Mouse (Mus musculus) mouse trophoblast stem cell (cell line): ENCODE measurements around the gene Med29.

Experiments
- in situ Hi-C, 2 experiments: fragments of 300-500 bp; cut with MseI, MboI; formaldehyde crosslinking; loops; 2 replicates in 1 of 2; 3 replicates in 1 of 2; pipeline ENCODE4 v1.15.1; 2025

Med29 gene

DNA sequence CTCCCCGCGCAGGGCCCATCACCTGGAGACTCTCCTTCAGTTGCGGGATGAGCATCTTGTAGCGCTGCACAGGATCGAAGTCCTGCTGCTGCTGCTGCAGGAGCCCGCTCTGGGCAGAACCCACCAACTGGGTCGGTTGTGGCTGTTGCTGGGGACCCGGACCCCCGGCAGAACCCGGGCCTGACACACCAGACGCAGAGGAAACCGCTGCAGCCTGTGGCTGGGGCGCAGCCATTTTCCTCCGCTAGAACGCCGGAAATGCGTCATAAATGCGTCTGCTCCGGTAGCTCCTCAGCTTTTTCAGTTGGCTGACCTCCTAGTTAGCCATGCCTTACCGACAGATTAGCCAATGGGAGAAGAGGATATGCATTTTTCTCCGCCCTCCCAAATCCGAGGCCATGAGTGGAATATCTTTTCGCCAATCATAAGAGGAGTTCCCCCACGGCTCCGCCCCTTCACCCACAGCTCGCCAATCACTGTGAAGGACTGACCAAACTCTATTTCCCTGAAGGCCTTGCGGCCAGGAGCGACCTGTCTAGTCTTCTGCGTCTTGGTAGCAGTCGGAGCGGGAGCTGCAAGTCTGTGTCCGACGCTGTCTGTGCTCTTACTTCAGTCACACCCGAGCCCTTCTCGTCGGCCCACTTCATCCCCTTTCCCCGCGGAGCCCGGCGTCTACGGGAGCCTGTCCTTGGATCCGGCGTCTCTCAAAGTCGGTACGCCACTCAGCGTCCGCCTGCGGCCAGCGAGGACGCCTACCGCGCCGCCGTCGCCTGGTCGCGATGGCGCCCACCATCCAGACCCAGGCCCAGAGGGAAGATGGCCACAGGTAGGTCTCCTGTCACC, at the start of gene Med29, which contains the start of gene Paf1:
TSS of gene Med29 (minus strand) at position 280 of the 843 bp plus-strand sequence.
TSS of gene Paf1 (plus strand) at position 523 of the 843 bp plus-strand sequence.
- in situ Hi-C loops, result no loop called here

DNA sequence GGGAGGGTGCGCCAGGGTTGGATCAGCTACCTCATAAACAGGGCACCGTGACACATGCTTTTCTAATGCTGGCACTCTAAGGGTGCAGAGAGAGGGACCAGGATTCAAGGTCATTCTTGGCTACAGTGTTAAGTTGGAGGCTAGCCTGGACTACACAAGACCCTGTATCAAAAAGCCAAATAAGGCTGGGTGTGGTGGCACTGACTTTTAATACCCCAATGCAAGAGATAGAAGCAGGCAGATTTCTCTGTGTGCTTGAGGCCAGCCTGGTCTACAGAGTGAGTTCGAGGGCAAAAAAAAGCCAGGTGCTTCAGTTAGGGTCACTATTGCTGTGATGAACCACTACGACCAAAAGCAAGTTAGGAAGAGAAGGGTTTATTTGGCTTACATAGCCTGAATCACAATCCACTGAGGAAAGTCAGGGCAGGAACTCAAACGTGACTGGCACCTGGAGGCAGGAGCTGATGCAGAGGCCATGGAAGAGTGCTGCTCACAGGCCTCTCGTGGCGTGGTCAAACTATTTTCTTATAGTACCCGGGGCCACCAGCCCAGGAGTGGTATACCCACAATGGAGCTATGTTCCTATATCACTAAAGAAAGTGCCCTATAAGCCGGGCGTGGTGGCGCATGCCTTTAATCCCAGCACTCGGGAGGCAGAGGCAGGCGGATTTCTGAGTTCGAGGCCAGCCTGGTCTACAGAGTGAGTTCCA, 49.4 kb upstream of the Med29 start:
- in situ Hi-C loops, result no loop called here

GRCm38 (mm10) chr7:28440739-28441138, 48.2 kb upstream of the Med29 start:
- in situ Hi-C loops, result no loop called here

GRCm38 (mm10) chr7:28438771-28439170, 46.3 kb upstream of the Med29 start:
- in situ Hi-C loops, result no loop called here

DNA sequence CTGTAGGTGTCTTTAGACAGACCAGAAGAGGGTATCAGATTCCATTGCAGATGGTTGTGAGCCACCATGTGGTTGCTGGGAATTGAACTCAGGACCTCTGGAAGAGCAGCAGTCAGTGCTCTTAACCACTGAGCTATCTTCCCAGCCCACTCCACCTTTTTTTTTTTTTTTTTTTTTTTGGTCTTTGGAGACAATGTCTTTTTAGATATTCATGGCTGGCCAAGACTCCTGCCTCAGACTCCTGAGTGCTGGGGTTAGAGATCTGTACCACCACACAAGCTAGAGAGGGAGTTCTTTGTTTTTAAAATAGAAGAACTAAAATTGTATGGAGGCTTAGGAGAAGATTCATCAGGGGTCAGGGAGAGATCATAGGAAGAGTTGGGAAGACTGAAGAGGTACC, 45.5 kb upstream of the Med29 start:
- in situ Hi-C loops, result no loop called here

DNA sequence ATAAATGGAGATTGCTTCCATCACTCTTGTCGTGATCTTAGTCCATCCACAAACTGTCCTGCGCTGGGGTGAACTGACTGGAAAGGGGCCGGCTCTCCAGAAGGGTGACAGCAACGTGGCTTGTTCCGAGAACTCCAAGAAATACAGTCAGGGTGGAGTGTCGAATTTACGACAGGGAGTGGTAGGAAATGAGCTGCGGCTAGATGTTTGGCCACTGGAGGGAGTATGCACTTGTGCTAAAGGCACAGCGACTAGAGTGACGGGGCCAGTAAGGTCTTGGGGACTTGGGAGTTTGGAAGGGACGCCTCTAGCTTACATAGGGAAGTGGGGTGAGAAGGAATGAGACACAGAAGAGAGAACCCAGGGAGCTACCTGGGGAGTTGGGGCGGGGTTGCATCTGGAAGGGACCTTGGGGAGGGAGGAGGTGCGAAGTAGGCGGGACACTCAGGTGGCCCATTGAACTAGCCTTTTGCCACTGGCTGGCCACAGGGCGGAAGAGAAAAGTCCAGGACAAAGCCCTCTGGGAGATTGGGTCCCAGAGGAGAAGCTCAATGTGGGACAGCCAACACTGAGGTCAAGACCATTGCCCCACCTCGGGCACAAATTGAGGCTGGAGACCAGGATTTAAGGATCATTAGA, 44.5 kb upstream of the Med29 start, which contains the start of gene Gmfg:
TSS of gene Gmfg (plus strand) at position 516 of the 639 bp plus-strand sequence.
- in situ Hi-C loops, result no loop called here

DNA sequence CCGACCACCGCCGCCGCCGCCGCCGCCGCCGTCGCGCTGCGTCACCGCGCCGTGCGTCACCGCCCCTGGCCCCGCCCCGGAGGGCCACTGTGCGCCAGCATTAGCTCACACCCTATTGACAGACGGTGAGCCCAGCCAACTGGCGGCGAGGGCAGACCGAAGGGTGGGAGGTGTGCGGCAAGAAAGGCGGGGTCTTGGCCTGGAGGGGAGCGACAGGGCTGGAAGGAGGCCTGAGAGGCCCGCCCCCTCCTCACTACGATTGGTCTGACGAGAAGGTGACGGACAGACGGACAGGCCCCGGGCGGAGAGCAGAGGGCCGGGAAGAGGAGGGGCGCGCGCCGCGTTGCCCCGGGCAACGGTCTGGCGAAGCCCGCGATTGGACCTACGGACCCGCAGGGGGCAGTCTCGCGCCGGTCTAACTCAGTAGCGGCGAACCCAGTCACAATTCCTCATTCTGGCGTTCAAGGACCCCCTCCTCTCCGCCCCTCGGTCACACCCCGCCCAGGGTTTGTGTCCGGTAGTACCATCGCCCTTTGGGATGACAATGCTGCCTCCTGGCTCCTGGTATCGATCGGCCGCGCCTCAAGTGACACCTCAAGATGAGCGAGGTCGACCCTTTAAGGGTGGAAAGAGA, 43.9 kb upstream of the Med29 start:
- in situ Hi-C loops, result no loop called here

DNA sequence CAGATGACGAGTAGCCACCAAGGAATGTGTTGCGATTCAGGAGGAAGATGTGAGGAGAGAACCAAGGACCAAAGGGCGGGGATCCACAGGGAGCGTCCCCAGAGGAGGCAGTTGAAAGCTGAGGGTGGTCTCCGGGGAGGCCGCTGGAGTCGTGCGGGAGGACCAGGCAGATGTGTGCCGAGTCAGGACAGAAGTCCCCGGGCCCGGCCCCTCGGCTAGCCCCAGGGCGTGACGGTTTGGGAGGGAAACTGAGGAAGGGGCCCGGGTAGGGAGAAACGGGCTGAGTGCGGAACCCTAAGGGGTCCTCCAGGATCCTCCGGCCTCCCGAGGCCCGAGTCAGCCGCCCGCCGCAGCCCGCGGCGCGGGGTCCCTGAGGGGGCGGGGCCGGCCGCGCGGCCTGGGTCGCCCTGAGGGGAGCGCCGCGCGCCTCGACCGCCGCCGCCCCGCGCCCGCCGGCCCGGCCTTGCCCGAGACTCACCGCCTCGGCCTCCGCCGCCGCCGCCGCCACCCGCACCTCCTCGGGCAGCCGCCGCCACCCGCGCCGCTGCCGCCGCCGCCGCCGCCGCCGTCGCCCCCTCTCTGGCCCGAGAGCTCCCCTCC, 43.3 kb upstream of the Med29 start:
- in situ Hi-C loops, result no loop called here

GRCm38 (mm10) chr7:28432252-28432651, 39.7 kb upstream of the Med29 start:
- in situ Hi-C loops, result no loop called here

DNA sequence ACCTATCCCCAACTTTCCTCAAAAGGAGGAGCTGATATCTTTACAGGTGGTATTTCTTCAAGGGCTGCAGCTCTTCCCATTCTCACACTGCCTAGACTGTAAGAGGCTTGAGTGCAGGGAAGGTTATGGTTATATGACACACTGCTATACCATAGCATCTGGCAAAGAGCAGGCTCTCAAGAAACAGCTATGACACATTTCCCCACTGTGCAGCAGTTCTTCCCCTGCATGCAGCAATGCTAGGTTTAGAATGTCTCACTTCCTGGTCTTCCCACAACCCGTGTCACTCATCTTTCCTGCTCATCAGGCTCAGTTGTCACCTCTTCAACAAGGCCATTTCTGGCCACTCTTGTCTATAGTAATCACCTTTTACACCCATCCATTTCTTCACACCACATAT, 38.0 kb upstream of the Med29 start:
- in situ Hi-C loops, result no loop called here

- in situ Hi-C loops, result no loop called here
Measured at GRCm38 (mm10) chr7:28427738-28428137, 35.2 kb upstream of the Med29 start.

DNA sequence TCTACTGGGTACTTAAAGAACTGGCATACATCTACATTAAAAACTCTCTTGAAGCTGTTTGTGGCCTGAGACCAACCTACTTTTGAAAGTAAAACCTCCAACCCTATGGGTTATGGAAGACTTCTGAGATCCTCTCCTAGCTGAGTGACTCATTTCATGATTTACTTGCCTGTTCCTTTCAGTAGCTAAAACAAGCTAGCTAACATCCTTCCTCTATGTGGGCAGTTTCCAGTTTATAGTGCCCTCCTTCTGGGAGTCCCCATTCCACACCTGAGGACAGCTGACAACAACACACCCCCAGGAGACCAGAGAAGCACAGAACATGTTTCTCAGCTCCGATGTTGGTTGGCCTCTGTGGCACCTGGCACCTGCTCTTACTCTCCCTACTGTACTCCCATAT, 30.5 kb upstream of the Med29 start:
- in situ Hi-C loops, result no loop called here

GRCm38 (mm10) chr7:28419416-28419815, 26.9 kb upstream of the Med29 start:
- in situ Hi-C loops, result no loop called here

DNA sequence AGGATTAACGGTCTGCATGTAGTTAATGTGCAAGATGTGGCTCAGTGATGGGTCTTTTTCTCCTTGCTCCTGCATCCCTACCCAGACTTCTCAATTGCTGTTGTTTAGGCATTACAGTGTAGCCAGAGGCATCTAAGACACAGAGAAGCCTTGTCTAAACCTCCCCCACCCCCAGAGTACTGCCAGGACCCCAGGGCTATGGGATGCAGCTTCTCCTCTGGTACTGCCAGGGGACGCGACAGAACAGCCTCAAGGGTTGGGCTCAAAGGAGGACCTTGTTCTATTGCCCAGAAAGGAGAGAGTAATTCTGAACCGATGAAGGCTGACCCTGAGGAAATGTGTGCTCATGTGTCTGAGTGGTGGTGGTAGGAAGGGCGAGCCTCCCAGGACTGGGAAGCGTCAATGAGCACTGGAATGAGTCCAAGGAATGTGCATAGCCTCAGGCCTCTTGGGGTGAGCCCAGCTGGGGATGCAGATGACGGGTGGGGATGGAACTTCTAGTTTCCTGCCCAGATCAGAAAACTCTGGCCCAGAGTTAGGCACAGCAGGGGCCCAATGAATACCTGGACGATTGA, 25.7 kb upstream of the Med29 start:
- in situ Hi-C loops, result no loop called here

GRCm38 (mm10) chr7:28417368-28417767, 24.9 kb upstream of the Med29 start:
- in situ Hi-C loops, result no loop called here

DNA sequence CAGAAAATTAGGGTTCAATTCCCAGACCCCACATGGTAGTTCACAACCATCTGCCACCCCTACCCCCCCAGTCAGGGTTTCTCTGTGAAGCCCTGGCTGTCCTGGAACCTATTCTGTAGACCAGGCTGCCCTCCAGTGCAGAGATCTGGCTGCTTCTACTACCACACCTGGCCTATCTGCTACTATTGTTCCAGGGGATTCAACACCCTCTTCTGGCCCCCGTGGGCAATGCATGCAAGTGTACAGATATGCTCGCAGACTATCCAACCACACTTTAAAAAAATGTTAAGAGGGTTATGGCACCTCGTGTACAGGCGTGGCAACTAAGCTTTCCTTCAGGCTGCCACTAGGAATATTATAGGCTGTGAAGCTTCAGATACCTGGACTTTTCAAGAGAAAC, 20.3 kb upstream of the Med29 start:
- in situ Hi-C loops, result no loop called here

DNA sequence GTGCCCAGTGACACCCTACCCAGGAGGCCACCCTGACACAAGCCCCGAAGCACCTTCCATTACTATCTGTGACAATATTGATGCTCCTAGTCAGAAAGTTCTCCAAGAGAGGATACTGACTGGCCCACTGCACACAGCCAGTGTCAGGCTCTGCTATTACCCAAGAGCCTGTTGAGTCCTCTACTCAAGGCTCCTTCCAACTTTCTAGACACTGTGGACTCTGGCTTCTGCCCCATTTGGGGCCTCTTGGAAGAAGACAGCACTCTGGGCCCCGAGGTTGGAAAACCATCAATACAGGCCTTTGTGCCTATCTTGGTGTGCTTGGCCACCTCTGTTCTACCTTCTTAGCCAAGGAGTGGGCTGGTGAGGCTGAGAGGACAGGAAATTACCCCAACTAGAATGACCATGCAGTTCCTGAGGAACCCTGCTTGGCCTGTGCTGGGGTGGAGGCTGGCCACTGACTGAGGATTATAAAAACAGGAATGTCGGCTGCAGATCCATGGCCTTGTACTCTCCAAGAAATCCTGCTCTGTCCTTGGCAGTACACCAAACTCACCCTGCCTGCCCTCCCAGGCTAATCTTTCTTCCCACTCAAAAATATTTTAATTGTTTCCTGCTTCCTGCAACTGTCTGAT, 18.4 kb upstream of the Med29 start:
- in situ Hi-C loops, result no loop called here

GRCm38 (mm10) chr7:28401942-28402341, 9.4 kb upstream of the Med29 start:
- in situ Hi-C loops, result no loop called here

DNA sequence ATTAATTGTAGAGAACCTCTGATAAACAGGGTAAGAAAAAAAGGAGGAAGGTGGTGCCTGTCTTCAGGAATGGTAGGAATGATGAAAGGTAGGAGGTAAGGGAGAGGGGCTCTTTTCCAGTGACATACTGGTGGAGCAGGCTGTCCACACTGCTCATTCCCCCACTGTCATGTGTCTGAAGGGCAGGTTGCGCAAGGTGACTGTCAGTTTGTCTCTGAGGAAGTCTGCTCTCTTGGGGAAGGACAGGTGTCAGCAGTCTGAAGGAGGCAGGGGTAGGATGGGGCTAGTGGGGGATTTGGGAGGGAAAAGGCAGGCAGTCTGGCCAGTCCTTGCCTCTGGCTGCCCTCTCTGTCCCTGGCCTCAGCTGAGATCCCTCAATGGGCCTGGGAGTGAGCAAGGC, 8.5 kb upstream of the Med29 start:
- in situ Hi-C loops, result no loop called here

GRCm38 (mm10) chr7:28398696-28399340, 6.3 kb upstream of the Med29 start:
- in situ Hi-C loops, result no loop called here
